Mouse (Mus musculus) spleen, postnatal 4 days (tissue): ENCODE results near the gene Pdxdc1.
"Not testable (repeated sequence)": the region's sequence is repeated elsewhere in the genome, so short reads cannot be mapped to it uniquely, and the experiment has no call there.

ENCODE experiments used
- DNase-seq, 2 experiments: peaks; one replicate each; pipeline ENCODE4 v3.0.0; 2022; ENCODE audit warnings: low spot score in 2 of 2

Gene Pdxdc1

DNA sequence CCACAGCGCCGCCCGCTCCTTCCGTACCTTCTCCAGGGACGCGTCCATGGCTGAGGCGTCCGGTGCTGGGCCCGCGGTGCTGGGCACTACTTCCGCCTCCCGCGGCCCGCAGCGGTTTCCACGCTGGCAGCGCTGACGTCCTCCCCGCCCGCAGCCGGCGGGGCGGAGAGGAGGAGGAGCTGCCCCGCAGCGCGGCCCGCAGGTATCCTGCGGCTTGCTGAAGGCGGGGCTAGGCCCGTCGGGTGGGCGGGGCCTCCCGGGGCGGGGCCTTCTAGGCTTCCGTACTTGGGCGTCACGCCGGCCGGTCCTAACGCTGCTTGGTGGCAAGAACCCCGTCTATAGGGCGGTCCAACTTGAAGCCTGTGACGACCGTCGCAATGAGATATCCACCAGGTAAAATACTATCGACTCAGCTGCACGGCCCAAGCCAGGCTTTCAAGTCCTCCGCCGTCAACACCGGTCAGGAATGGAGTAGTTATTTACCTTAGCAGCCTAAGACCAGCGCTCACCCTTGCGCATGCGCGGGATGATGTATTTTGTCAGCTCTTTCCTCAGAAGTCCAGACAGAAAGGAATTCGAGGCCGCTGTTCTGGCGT is at the start of gene Pdxdc1, which contains the start of gene Mpv17l:
Gene Pdxdc1 (minus strand): TSS at position 244 of the 596 bp plus-strand sequence.
Gene Mpv17l (plus strand): TSS at position 274 of the 596 bp plus-strand sequence.
- peak; percentile 98 for DNase-seq

DNA sequence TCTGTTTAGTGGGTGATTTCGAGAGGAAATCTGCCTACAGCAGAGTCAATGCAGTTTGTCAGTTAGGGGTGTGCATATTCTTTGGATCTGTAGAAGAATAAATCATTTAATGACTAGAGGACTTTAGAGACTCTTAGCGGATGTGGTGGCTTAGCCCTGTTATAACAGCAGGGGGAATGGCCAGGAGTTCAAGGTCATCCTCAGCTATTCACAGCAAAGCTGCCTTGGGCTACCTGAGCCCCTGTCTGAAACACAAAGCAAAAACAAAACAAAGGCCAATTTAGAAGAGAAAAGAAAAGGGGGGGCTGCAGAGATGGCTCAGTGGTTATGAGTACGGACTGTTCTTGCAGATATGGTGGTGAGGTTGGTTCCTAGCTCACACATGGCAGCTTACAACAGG is 48.3 kb upstream of the Pdxdc1 start:
- DNase-seq: no peak

DNA sequence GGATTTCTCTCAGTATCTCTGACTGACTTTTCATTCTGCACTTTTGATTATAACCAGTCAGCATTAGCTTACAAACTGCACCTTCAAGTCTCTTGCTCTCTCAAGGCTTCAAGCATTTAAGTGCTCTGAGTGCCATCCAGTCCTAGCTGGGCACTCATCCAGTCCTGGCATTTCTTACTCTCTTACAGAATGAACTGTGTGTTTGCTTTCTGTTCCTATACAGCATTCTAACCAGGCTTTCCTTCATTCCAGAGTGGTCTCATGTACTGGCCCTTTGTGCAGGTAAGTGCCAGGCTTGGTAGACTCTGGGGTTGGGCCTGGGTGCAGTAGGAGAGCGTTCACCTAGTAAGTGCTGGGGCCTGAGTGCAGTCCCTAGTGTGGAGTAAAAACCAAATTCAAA is 43.4 kb upstream of the Pdxdc1 start:
- no peak for DNase-seq

DNA sequence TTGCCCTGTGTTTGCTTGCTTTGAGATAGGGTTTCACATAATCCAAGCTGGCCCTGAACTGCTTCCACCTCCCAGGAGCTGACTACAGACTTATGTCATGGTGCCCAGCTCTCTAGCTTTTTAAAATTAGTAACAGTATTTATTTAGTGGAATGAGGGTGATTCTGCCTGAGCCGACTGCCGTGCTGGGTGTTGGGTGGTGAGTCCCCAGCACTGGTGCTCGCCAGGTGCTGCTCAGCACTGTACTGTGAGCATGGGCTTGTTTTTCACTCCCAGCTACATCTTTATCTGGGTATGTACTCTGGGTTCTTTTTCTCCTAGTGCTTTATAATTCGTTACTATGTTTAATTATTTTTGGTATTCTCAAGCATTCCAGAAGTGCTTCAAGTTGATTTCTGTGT is 42.2 kb upstream of the Pdxdc1 start:
- no peak for DNase-seq

DNA sequence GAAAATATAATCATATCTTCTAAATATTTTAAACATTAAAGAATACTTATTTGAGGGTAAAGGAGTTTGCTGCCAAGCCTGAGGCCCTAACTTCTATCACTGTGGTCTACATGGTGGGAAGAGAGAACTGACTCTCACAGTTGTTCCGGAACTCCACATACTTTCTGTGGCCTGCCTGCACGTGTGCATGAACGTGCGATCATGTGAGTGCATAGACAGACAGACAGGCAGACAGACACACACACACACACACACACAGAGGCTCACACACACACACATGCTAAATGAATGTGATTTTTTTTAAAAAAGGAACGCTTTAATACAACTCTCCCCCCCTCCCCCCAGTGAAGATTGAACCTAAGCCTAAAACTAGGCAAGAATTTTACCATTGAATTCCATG is 41.8 kb upstream of the Pdxdc1 start:
- DNase-seq: no peak

DNA sequence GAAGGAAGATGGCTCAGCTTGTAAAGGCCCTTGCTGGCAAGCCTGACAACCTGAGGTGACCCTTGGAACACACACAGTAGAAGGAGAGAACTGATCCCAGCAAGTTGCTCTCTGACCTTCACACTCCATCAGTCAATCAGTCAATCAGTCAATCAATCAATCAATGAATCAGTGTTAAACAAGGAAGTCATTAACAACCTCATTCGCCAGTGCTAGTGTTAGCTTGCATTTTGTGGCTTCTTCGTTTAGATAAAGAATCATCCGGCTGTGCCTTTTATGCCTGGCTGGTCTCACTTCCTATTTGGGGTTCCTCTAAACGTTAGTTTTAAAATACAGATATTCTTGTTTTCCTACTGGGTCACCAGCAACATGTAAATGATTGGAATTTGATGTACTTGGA is 41.2 kb upstream of the Pdxdc1 start:
- DNase-seq: no peak

DNA sequence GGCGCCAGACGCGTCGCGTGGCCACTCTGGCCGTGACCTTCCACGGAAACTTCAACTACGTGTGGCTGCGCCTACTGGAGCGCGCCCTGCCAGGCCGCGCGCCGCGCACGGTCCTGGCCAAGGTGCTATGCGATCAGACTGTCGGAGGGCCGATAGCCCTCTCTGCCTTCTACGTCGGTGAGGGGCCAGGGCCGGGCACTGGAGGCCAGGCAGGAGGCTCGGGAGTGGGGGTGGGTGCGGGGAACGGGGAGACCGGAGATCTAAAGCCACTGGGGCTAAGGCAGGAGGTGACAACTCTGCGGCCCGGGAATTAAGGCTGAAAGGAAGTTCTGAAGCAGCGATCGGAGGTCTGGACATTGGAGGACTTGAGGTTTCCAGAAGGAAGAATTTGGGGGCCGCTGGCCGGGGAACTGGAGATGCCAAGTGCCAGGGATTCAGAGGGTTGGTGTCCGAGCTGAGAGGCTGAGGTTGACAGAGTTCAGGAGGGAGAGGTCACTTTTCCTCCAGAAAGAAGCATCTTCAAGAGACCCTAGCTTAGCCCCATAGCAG is 38.0 kb upstream of the Pdxdc1 start:
- no peak for DNase-seq

DNA sequence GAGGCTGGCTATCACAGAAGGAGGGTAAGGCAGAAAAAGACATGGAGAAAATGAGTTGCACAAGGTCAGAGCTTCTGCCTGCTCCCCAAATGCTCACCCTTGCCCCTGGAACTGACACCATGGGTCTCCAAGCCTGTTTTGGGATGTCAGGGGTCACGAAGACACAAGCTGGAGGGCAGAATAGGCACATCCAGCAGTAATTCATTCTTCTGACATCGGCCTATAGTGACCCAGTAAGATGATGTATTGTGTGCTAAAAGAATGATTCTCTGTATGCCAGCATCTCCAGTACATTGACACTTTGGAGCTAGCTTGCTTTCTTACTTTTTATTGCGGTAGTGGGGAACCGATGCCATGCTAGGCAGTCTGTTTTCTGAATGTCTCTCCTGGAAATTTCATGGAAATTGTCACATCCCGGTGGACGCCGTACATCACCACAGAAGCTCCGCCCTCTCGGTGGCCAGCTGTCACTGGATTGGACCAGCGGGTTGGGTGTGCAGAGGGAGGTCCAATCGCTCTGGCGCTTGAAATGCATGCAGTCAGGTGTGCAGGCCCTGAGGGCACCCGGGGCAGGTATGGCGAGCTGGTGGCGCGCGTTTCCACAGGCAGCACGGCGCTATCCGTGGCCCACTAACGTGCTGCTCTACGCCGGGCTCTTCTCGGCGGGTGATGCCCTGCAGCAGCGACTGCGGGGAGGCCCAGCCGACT is 37.4 kb upstream of the Pdxdc1 start:
- peak in 1 of 2 experiments; percentile 61 for DNase-seq

DNA sequence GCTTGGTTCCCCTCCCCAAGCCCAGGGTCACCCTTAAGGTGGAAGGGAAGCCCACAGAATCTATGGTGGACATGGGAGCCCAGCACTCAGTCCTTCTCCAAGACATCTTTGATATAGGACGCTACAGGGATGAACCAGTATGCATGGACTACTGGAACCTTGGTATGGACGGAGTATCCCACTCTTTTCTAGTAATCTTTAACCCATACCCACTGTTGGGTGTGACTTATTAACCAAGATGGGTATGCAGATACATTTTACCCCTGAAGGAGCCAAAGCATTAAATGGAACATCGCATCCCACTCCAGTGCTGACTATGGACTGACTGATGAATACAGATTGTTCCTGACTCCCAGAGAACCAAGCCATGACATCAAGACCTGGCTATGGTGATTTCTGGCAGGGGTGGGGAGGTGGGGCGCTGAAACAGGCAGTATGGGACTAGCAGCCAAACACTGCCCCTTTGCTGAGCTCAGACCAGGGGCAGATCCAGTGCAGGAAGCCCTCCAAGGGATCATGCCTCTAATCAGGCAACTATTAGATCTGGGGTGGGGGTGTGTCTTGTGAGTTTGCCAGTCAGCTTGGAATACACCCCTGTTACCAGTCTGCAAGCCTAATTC is 24.6 kb upstream of the Pdxdc1 start:
- no peak for DNase-seq

DNA sequence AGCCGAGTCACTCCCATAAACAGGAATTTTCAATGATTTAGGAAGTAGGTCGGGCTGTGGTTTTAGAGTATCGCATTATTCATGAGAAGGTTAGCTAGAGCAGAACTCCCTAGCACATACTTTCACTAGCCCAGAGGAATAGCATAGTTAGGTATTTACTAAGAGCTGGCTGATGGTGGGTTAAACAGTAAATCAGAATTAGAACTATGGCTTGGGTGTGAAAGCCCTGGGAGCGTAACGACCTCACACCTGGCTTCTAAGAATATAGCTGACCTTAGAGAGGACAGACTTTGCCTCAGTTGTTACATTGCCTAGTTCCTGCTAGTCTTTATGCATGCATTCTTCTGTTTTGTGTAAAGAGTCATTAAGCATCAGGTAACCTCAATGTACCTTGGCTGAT is 20.0 kb upstream of the Pdxdc1 start:
- not testable (repeated sequence) for DNase-seq

DNA sequence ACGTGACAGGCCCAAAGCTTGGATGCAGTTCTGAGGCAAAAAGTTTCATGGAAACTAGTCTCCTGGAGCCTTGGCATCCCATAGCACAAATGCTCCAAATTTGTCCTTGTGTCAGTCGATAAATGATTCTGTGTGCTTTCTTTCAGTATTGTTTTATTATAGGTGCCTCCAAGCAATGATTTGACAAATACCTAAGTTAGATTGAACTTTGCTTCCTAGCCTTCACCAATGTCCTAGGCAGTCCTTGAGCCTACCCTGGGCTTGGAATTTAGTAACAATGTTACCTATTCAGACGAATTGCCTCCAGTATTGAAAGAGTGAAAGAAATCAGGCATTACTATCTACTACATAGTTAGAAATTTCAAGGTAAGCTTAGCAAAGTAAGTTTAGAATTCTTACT is 19.6 kb upstream of the Pdxdc1 start:
- not testable (repeated sequence) for DNase-seq

DNA sequence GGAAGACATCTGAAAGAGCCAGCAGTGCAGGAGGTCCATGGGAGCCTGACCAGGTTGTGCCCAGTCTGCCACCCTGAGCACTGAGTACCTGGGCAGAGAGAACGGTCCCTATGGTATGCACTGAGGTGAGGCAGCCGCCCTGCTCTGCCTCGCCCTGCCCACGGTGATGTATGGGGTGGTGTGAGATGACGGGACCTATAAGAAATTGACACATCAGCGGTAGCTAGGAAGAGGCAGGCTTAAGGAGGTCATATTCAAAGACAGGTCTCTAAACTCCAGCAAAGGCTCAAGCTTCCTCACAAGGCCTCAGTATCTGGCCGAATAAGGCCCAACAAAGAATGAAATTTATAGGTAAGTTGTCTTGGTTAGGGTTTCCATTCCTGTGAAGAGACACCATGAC is 18.9 kb upstream of the Pdxdc1 start:
- DNase-seq: no peak

DNA sequence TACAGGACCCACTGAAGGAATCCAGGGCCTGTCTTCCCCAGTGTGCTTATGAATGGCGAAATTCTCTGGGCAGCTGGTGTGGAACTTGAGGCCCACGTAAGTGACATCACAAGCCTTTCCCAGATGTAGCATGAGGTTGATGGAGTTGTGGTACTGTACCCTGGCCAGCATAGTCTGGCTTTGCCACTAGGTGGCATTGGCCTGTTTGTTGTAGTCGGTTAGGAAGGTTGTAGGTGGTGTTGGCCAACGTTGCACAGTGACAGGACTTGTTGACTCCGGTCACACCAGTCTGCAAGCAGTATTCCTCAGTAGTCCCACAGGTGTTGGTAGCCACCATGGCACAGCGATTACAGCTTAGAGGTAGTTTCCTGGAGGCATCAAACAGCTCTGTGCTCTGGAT is 18.1 kb upstream of the Pdxdc1 start:
- no peak for DNase-seq

DNA sequence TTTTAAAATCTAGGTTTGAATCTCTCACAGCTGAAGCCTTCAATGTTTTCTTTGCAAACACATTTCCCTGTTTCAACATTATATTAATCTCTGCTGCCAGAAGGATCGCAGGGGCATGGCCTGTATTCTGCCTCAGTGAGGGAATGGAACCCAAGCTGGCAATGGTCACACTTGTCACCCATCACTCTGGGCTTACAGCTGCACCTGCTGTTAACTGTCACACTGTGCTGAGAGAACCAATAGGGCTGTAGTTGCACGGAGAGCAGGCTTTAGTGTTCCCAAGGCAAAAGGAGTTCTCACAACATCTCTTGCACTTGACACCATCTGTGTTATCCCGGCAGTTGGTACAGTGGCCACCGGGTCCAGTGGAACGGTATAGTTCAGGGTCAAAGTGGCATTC is 17.2 kb upstream of the Pdxdc1 start:
- DNase-seq: no peak

DNA sequence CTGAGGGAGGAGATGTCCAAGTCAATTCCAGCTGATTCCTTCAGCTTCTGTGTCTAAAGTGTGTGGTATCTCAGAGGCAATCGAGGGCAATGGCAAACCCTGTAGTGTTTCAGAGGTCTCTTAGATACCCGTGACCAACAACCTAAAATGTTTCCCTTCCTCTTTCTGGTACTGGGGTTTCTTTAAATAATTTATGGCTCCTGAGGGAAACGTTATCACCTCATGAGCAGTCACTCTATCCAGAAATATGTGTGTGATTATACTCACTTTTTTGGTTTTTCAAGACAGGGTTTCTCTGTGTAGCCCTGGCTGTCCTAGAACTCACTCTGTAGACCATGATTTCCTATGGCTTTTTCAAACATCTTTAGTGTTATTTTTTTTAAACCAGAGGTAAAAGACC is 4.4 kb upstream of the Pdxdc1 start:
- DNase-seq: no peak

DNA sequence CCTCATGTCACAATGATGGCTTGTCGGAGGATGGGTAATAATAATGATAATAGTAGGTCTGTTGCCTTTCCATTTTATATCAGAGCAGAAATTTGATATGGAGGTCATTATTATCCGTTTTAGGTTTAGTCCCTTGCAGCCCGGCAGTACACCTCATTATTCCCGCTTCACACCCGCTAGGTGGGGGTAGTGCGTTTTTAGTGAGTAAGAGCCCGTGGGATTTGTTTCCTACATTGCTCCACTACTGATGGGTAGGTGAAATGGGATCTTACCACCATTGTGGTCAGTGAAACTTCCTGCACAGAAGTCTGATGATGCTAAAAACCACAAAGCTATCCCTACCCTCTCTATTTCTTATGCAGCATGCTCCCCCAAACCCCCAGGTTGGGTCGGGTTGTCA is 557 bp upstream of the Pdxdc1 start:
- DNase-seq: peak in 1 of 2 experiments; percentile 59

DNA sequence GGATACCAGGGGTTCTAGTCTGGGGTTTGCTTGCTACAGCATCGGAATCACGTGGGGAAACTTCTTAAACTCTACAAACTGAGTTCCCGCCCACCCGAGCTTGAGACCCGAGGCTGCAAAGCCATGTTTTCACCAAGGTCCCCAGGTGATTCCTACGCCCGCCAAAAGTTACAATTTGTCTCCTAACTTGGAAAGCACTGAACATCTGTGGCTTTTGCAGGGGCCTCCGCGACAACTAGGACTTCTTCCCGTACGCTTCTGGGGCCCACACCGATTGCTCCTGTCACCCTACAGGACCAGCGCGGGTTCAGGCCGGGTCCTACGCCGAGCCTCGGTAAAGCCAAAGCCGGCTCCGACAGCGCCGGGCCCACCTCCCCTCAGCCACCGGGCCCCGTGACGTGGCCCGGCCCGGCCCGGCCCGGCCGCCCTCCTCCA is 517 bp downstream of the Pdxdc1 start:
- no peak for DNase-seq

DNA sequence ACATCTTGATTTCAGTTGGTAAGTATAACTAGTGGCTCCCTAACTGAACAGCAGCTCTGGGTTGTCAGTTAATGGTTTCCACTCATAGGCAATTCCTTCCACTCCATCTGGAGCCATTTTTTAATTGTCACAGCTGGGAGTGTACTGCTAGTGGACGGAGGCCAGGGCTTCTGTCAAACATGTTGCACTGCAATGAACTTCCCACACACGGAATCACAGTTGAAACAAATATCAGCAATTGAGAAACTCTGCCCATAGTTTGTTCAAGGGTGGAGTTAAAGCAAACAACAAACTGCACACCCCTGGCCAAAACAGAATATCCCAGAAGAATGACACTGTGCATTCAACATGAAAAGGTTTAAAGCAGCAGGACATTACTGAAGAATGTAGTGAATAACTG is 4.0 kb downstream of the Pdxdc1 start:
- no peak for DNase-seq

DNA sequence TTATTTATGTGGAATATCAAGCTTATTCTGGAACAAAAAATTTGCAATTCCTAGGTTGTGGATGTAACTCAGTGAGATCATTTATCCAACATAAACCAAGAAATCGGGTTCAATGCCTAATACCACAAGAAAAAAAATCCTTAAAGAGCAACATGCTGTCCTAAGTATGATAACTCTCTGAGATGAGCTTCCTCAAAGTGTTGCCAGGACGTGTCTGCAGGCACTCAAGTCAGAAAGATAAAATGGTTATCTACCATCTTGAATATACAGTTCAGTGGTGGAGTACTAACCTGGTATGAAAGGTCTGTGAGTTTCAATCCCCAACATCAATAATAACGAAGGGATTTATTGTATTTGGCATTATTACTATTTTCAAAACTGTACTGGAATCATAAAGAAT is 6.6 kb downstream of the Pdxdc1 start:
- DNase-seq: no peak

DNA sequence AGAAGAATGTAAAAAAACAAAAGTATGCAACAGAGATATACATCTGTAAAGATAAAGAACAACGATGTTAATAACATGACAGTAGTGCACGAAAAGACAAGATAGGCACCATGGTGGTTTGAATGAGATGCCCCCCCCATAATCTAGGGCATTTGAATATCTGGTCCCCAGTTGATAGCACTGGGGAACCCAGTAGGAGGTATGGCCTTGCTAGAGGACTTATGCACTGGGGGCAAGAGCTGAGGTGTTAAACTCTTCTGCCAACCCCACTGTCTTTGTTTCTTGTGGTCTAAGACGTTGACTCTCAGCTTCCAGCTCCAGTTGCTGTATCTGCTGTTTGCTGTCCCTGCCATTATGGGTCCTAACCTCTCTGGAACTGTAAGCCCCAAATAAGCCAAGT is 7.2 kb downstream of the Pdxdc1 start:
- no peak for DNase-seq

DNA sequence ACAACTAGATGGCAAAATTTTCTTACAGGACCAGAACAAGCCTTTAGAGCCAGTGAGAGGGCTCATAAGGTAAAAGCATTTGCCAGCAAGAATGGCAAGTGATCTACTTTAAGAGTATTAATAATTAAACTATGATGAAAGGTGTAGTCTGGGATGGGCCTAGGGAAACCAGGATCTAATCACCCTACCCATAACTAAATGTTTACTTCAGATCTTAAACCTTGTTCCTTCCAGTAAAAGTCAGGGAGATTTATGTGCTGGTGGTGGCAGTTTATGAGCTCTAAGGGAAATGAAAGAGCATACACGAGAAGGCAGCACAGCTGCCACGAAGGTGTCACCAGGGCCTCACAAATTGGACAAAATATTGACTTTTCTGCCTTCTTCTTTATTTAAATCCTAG is 8.8 kb downstream of the Pdxdc1 start:
- no peak for DNase-seq

DNA sequence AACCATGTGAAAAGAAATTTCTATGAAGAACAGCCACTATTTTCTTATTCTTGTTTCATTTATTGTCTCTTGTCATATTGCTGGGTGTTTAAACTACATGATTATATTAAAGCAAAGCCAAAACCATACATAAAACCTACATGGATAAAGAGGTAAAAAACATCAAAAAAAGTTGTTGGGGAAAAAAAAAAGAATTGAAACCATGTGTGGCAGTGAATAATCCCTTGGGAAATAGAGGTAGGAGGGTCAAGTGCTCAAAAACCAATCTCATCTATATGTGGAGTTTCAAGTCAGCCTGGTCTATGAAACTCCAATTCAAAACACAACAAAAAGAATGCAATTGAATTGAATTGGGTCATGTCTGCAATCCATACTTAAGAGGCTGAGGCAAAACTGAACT is 10.1 kb downstream of the Pdxdc1 start:
- no peak for DNase-seq

DNA sequence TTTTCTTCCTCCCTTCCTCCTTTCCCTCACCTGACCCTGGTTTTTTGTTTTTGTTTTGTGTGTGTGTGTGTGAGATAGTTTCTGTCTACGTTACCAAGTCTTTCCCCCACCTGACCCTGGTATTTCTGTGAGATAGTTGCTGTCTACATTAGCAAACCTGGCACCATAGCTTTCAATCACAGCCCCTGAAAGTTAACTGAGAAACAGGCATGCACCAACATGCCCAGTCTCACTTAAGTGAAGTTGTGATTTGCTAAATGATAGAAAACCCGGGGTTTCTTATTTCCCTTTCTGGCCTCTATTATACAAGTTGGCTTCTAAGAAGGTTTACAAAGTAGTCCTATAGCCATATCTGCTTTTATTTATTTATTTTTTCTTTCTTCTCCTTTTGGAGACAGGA is 12.5 kb downstream of the Pdxdc1 start:
- no peak for DNase-seq
